Mouse (Mus musculus) MEL (cell line): ENCODE data around the gene Retn. TPM values are rescaled to one million over a fixed set of nuclear protein-coding genes. Genes with fewer than 3 reads are reported as not detected.
A peak's percentile ranks its signal among the peaks of the same experiment; 100 is the strongest.

Source experiments
- DNase-seq: peaks from one replicate; pipeline ENCODE4 v3.0.0; 2011; ENCODE audit warnings: low read depth, low spot score
- H3K27ac ChIP-seq: 2 replicates; pipeline ENCODE4 v1.5.1; 2012; ENCODE audit warnings: low read depth, mild to moderate bottlenecking, control low read depth, low read length, moderate library complexity; ENCODE audit not compliant: control insufficient read depth
- H3K27me3 ChIP-seq, 2 experiments: fragments of 150-350 bp in 1 of 2; sonication (generic) in 1 of 2; 2 replicates each; pipeline ENCODE4 v1.6.1; 2012; ENCODE audit warnings: low read length in 2 of 2, mild to moderate bottlenecking in 2 of 2, improper control_type of control experiment in 1 of 2, moderate library complexity in 1 of 2; ENCODE audit not compliant: insufficient read depth in 2 of 2, control insufficient read depth in 1 of 2
- H3K36me3 ChIP-seq, 2 experiments: 2 replicates each; pipeline ENCODE4 v1.6.1; 2012 to 2014; ENCODE audit warnings: low read length in 2 of 2, improper control_type of control experiment in 1 of 2, inconsistent platforms in 1 of 2, mild to moderate bottlenecking in 1 of 2; ENCODE audit not compliant: insufficient read depth in 2 of 2, control insufficient read depth in 1 of 2
- H3K4me1 ChIP-seq, 2 experiments: fragments of 150-350 bp in 1 of 2; sonication (generic) in 1 of 2; 2 replicates each; pipeline ENCODE4 v1.6.1; 2012; ENCODE audit warnings: low read length in 2 of 2, improper control_type of control experiment in 1 of 2, mild to moderate bottlenecking in 1 of 2; ENCODE audit not compliant: insufficient read depth in 2 of 2, control insufficient read depth in 1 of 2
- H3K4me3 ChIP-seq, 2 experiments: fragments of 150-350 bp in 1 of 2; sonication (generic) in 1 of 2; 2 replicates each; pipeline ENCODE4 v1.5.1; 2012; ENCODE audit warnings: low read depth in 2 of 2, low read length in 2 of 2, mild to moderate bottlenecking in 2 of 2, moderate library complexity in 2 of 2, control low read depth in 1 of 2, improper control_type of control experiment in 1 of 2; ENCODE audit not compliant: control insufficient read depth in 1 of 2, insufficient read depth in 1 of 2
- H3K79me2 ChIP-seq: 2 replicates; pipeline ENCODE4 v1.6.1; 2012; ENCODE audit warnings: mild to moderate bottlenecking, low read length, moderate library complexity; ENCODE audit not compliant: control insufficient read depth, poor library complexity, insufficient read depth
- H3K9ac ChIP-seq: 2 replicates; pipeline ENCODE4 v1.6.1; 2012; ENCODE audit warnings: low read depth, mild to moderate bottlenecking, control low read depth, low read length, moderate library complexity; ENCODE audit not compliant: control insufficient read depth, poor library complexity, severe bottlenecking
- H3K9me3 ChIP-seq: fragments of 150-350 bp; sonication (generic); replicated peaks from 2 replicates; pipeline ENCODE4 v1.6.1; 2012; ENCODE audit warnings: mild to moderate bottlenecking, low read length, improper control_type of control experiment, moderate library complexity; ENCODE audit not compliant: insufficient read depth
- CHD1 ChIP-seq: IDR thresholded peaks from 2 replicates; pipeline ENCODE4 v1.6.1; 2012; ENCODE audit warnings: low read depth, mild to moderate bottlenecking, inconsistent platforms, low read length, improper control_type of control experiment
- CHD2 ChIP-seq: IDR thresholded peaks from 2 replicates; pipeline ENCODE4 v1.6.1; 2011; ENCODE audit warnings: low read length, improper control_type of control experiment
- CTCF ChIP-seq, 3 experiments: IDR thresholded peaks in 2 of 3; conservative IDR thresholded peaks in 1 of 3; 2 replicates each; pipeline ENCODE4 v1.5.1; 2011 to 2012; ENCODE audit warnings: low read length in 3 of 3, low read depth in 2 of 3, mild to moderate bottlenecking in 2 of 3, improper control_type of control experiment in 1 of 3, inconsistent platforms in 1 of 3, mixed read lengths in 1 of 3, moderate library complexity in 1 of 3; ENCODE audit not compliant: control insufficient read depth in 1 of 3, insufficient read depth in 1 of 3, poor library complexity in 1 of 3, severe bottlenecking in 1 of 3
- E2F4 ChIP-seq: IDR thresholded peaks from 2 replicates; pipeline ENCODE4 v1.6.1; 2011; ENCODE audit warnings: low read depth, low read length, improper control_type of control experiment, borderline replicate concordance
- ELF1 ChIP-seq: IDR thresholded peaks from 2 replicates; pipeline ENCODE4 v1.6.1; 2014; ENCODE audit warnings: low read depth, mild to moderate bottlenecking, inconsistent platforms, low read length, improper control_type of control experiment, moderate library complexity
- EP300 ChIP-seq, 2 experiments: IDR thresholded peaks; 2 replicates each; pipeline ENCODE4 v1.6.1; 2011; ENCODE audit warnings: improper control_type of control experiment in 2 of 2, low read length in 2 of 2, low read depth in 1 of 2, mild to moderate bottlenecking in 1 of 2
- GATA1 ChIP-seq: IDR thresholded peaks from 2 replicates; pipeline ENCODE4 v1.6.1; 2011; ENCODE audit warnings: low read depth, low read length, improper control_type of control experiment
- HCFC1 ChIP-seq: IDR thresholded peaks from 2 replicates; pipeline ENCODE4 v1.6.1; 2012; ENCODE audit warnings: low read depth, mild to moderate bottlenecking, inconsistent platforms, low read length, improper control_type of control experiment, moderate library complexity
- MAFK ChIP-seq: IDR thresholded peaks from 2 replicates; pipeline ENCODE4 v1.6.1; 2011; ENCODE audit warnings: low read depth, mild to moderate bottlenecking, low read length, improper control_type of control experiment, borderline replicate concordance
- MAZ ChIP-seq: IDR thresholded peaks from 2 replicates; pipeline ENCODE4 v1.6.1; 2012; ENCODE audit warnings: low read depth, mild to moderate bottlenecking, inconsistent platforms, low read length, improper control_type of control experiment
- MEF2A ChIP-seq: IDR thresholded peaks from 2 replicates; pipeline ENCODE4 v1.6.1; 2014; ENCODE audit warnings: low read depth, mild to moderate bottlenecking, inconsistent platforms, low read length, improper control_type of control experiment; ENCODE audit not compliant: poor library complexity, insufficient replicate concordance, severe bottlenecking; ENCODE audit errors: extremely low read depth
- MXI1 ChIP-seq: IDR thresholded peaks from 2 replicates; pipeline ENCODE4 v1.6.1; 2011; ENCODE audit warnings: mild to moderate bottlenecking, low read depth, low read length, improper control_type of control experiment
- MYB ChIP-seq: IDR thresholded peaks from 2 replicates; pipeline ENCODE4 v1.6.1; 2011; ENCODE audit warnings: mild to moderate bottlenecking, low read depth, low read length, improper control_type of control experiment
- MYC ChIP-seq: IDR thresholded peaks from 2 replicates; pipeline ENCODE4 v1.6.1; 2011; ENCODE audit warnings: low read depth, mild to moderate bottlenecking, low read length, improper control_type of control experiment, moderate library complexity
- POLR2A ChIP-seq, 2 experiments: IDR thresholded peaks; 2 replicates each; pipeline ENCODE4 v1.6.1; 2011 to 2012; ENCODE audit warnings: low read length in 2 of 2, mild to moderate bottlenecking in 2 of 2, control low read depth in 1 of 2, improper control_type of control experiment in 1 of 2, low read depth in 1 of 2, moderate library complexity in 1 of 2; ENCODE audit not compliant: control insufficient read depth in 1 of 2, insufficient read depth in 1 of 2, poor library complexity in 1 of 2
- POLR2AphosphoS2 ChIP-seq: IDR thresholded peaks from 2 replicates; pipeline ENCODE4 v1.6.1; 2011; ENCODE audit warnings: low read length, improper control_type of control experiment
- RCOR1 ChIP-seq: IDR thresholded peaks from 2 replicates; pipeline ENCODE4 v1.6.1; 2012; ENCODE audit warnings: low read depth, mild to moderate bottlenecking, inconsistent platforms, low read length, improper control_type of control experiment
- SIN3A ChIP-seq: IDR thresholded peaks from 2 replicates; pipeline ENCODE4 v1.6.1; 2012; ENCODE audit warnings: low read length, improper control_type of control experiment, inconsistent platforms
- TAL1 ChIP-seq: IDR thresholded peaks from 2 replicates; pipeline ENCODE4 v1.6.1; 2012; ENCODE audit warnings: mild to moderate bottlenecking, inconsistent platforms, low read length, moderate library complexity, mixed read lengths
- TBP ChIP-seq: IDR thresholded peaks from 2 replicates; pipeline ENCODE4 v1.8.0; 2011; ENCODE audit warnings: low read depth, low read length, improper control_type of control experiment
- TCF12 ChIP-seq: IDR thresholded peaks from 2 replicates; pipeline ENCODE4 v1.6.1; 2014; ENCODE audit warnings: low read depth, mild to moderate bottlenecking, inconsistent platforms, low read length, improper control_type of control experiment, moderate library complexity
- UBTF ChIP-seq: IDR thresholded peaks from 2 replicates; pipeline ENCODE4 v1.6.1; 2012; ENCODE audit warnings: low read depth, mild to moderate bottlenecking, inconsistent platforms, low read length, improper control_type of control experiment, moderate library complexity, borderline replicate concordance; ENCODE audit not compliant: insufficient read depth
- USF1 ChIP-seq: IDR thresholded peaks from 2 replicates; pipeline ENCODE4 v1.6.1; 2014; ENCODE audit warnings: low read depth, mild to moderate bottlenecking, inconsistent platforms, low read length, improper control_type of control experiment, moderate library complexity
- USF2 ChIP-seq, 2 experiments: IDR thresholded peaks; 2 replicates each; pipeline ENCODE4 v1.6.1; 2011 to 2012; ENCODE audit warnings: improper control_type of control experiment in 2 of 2, low read length in 2 of 2, borderline replicate concordance in 1 of 2, inconsistent platforms in 1 of 2, low read depth in 1 of 2, mild to moderate bottlenecking in 1 of 2; ENCODE audit not compliant: insufficient read depth in 1 of 2
- ZC3H11A ChIP-seq: IDR thresholded peaks from 2 replicates; pipeline ENCODE4 v1.6.1; 2012; ENCODE audit warnings: low read depth, mild to moderate bottlenecking, inconsistent platforms, low read length, improper control_type of control experiment
- ZKSCAN1 ChIP-seq: IDR thresholded peaks from 2 replicates; pipeline ENCODE4 v1.6.1; 2012; ENCODE audit warnings: low read depth, mild to moderate bottlenecking, inconsistent platforms, low read length, improper control_type of control experiment, moderate library complexity
- ZNF384 ChIP-seq: IDR thresholded peaks from 2 replicates; pipeline ENCODE4 v1.6.1; 2012; ENCODE audit warnings: low read depth, mild to moderate bottlenecking, inconsistent platforms, low read length, improper control_type of control experiment
- polyA plus RNA-seq, 2 experiments: library from polyadenylated mRNA; stranded (reverse) in 1 of 2; unstranded in 1 of 2; fragments of >175 nt in 1 of 2; fragments of >200 nt in 1 of 2; gene quantifications; 2 replicates each; pipeline versions ENCODE4 v1.2.1 to v1.2.4; 2012; ENCODE audit warnings: low replicate concordance in 2 of 2, low read depth in 1 of 2; ENCODE audit not compliant: insufficient read length in 2 of 2, insufficient read depth in 1 of 2, missing spikeins in 1 of 2
- total RNA-seq: library from RNA; depleted of rRNA; stranded (reverse); fragments of 300-350 nt; gene quantifications from 2 replicates; pipeline ENCODE4 v1.2.3, GENCODE M21; 2012

Gene Retn
- total and polyA plus RNA-seq, 3 experiments, result 0.23 to 1.1 TPM; not detected in 1

DNA sequence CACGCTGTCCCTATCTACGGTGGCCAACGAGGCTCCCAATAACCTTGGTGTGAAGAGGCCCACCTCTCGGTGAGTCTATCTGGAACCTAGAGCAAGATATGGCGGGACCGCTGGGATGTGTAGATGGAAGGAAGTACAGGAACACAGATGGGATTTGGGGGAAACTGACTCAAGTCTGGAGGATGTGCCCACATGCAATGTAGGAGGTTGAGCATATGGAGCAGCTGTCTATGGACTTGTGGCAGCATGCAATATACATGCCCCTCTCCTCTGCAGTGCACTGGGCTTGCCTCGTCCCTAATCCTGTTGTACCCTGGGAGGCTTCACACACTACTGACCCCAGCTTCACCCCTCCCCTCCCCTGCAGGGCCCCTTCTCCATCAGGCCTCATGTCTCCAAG, 47.7 kb upstream of the Retn start:
- no peak overlapping the region for H3K9ac ChIP-seq
- no peaks in the 10 kb centered on the region for H3K27me3 ChIP-seq
- peaks cover 0 to 11% of the 10 kb centered on the region in 2 experiments for H3K36me3 ChIP-seq
- no peak overlapping the region for H3K4me3 ChIP-seq
- H3K9me3 ChIP-seq, result no peaks in the 10 kb centered on the region
- no peaks in the 10 kb centered on the region for H3K79me2 ChIP-seq
- no peak for TF ChIP-seq POLR2A (IDR thresholded peaks at IDR 0.05; ENCODE audit: control insufficient read depth in 1 of 2, insufficient read depth in 1 of 2, low read depth in 1 of 2, low read length in 2 of 2, poor library complexity in 1 of 2)
- TF ChIP-seq MAZ, result no peak
- no peak for TF ChIP-seq RCOR1
- TF ChIP-seq USF2 (IDR thresholded peaks at IDR 0.05; ENCODE audit: borderline replicate concordance in 1 of 2, insufficient read depth in 1 of 2, low read depth in 1 of 2, low read length in 2 of 2), result no peak
- TF ChIP-seq ZKSCAN1, result no peak
- no peak for TF ChIP-seq MYC
- TF ChIP-seq ZC3H11A, result no peak
- no peak for TF ChIP-seq UBTF
- TF ChIP-seq MAFK, result no peak
- TF ChIP-seq ZNF384, result no peak
- no peak for TF ChIP-seq GATA1
- no peak for TF ChIP-seq USF1
- TF ChIP-seq MXI1, result no peak
- TF ChIP-seq HCFC1, result no peak
- TF ChIP-seq TBP, result no peak
- no peak for TF ChIP-seq MEF2A
- no peak for TF ChIP-seq ELF1
- no peak for TF ChIP-seq CHD1
- TF ChIP-seq TCF12, result no peak
- no peak for TF ChIP-seq CHD2
- no peak overlapping the region for H3K27ac ChIP-seq
- H3K4me1 ChIP-seq, result peaks cover 0 to 18% of the 10 kb centered on the region in 2 experiments; a peak in 2 of 4 replicates
- DNase-seq, result no peak

DNA sequence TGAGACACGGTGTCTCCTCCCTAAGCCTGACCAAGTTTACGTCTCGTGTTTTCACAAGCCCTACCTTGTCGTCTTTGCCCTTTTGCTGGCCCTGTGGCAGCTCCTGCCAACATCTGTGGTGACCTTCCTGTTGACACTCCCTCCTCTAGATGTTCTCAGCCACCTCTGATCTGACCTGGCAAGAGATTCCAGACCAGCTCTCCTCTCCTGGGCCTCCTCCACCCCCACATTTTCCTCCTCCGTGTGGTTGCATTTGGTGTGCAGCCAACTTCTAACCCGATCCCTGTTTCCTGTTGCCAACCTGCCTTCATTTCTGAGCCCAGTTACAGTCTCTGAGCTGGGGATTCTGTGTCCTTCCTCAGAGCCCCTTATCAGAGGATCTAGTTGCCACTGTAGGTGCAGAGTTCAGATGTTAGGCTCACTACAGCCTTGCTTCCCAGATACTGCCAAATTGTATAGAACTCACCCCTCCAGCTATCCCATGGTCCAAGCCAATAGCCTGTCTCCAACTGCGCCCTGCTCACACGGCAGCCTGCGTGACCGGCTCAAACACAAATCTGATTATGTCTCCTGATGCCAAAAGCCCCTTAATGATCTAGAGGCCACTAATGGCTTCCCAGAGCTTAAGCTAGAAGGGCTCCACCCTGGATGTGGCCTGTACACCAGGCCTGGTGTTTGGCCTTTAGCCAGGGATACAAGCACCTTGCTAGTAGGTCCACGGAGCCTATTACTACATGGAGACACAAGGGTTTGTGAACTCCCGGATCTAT, 46.3 kb upstream of the Retn start:
- TF ChIP-seq SIN3A (no peak), TAL1 (no peak), CHD2 (no peak), POLR2AphosphoS2 (no peak), MYB (no peak), ZC3H11A (no peak), MYC (no peak), CHD1 (no peak), USF1 (no peak), CTCF (IDR thresholded peaks at IDR 0.05 in 2 of 3, conservative IDR thresholded peaks at IDR 0.05 in 1 of 3; ENCODE audit: control insufficient read depth in 1 of 3, insufficient read depth in 1 of 3, low read depth in 2 of 3, low read length in 3 of 3, poor library complexity in 1 of 3, severe bottlenecking in 1 of 3) (no peak), MAFK (no peak), EP300 (IDR thresholded peaks at IDR 0.05; ENCODE audit: low read depth in 1 of 2, low read length in 2 of 2) (no peak), HCFC1 (no peak), E2F4 (no peak)
- peak overlapping the region; percentile 25; the same call in 1 of the 2 replicates for H3K27ac ChIP-seq
- no peaks in the 10 kb centered on the region for H3K79me2 ChIP-seq
- H3K36me3 ChIP-seq, result peaks cover 0 to 11% of the 10 kb centered on the region in 2 experiments
- H3K9me3 ChIP-seq, result no peaks in the 10 kb centered on the region
- H3K4me3 ChIP-seq, result no peak overlapping the region
- H3K9ac ChIP-seq, result no peak overlapping the region
- DNase-seq, result no peak
- no peaks in the 10 kb centered on the region for H3K27me3 ChIP-seq
- H3K4me1 ChIP-seq, result peaks cover 0 to 18% of the 10 kb centered on the region in 2 experiments; a peak in 2 of 4 replicates
